Mouse (Mus musculus) lung, adult 2 months (tissue): Measurements from ENCODE around the gene Coq8b.

Experiments
- CTCF ChIP-seq: fragments of 200-500 bp; IDR thresholded peaks from 2 replicates; pipeline ENCODE4 v1.5.1; 2011; ENCODE audit warnings: mild to moderate bottlenecking, low read length, control low read depth; ENCODE audit not compliant: insufficient read depth
- POLR2A ChIP-seq: fragments of 200-500 bp; IDR thresholded peaks from 2 replicates; pipeline ENCODE4 v1.6.1; 2011; ENCODE audit warnings: low read depth, mild to moderate bottlenecking, control low read depth, low read length, borderline replicate concordance; ENCODE audit errors: extremely low read depth

DNA sequence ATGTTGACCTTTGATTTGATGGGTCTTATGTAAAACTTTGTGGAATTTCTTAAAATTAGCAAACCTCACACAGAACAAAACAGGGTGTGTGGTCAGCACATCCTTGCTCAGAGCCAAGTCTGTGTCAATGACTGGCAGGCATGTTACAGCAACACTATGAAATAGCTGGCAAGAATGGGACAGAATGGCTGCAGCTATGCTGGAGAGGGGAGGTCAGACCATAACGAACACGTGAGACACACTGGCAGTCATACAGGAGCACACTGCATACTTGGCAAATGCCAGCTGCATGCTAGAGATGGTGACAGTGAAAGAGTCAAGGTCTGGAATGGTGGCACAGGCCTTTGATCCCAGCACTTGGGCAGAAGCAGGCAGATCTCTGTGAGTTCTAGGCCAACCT is 2.9 kb downstream of the Coq8b start:
- TF ChIP-seq CTCF (no peak), POLR2A (no peak)
